Mouse (Mus musculus) ZHBTc4 (cell line): Measurements from ENCODE around the gene Pabpc5.

Experiments
- DNase-seq: peaks from one replicate; pipeline ENCODE4 v3.0.0-alpha.2; 2011; ENCODE audit warnings: low read depth, low spot score

The Pabpc5 gene

DNA sequence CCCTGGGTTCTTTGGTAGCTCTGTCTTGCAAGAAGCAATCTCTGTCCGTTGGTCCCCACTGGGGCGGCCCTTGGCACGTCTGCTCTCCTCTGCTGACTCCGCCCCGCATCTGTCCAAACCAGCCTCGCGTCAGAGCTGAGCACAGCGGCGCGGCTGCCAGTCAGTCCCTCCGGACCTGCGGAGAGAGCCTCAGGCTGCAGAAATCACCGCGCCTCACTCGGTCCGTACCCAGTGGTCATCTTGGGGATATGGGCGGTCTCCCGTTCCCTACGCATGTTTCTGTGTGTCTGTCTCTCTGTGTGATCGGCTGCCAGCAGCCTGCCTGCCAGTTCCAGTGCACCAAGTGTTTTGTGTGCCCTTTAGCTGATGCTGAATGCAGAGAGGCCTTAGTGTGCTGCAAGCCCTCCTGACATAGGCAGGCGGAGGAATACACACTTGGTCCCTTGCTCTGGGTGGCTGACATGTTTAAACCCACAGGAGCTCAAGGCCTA, at the start of gene Pabpc5:
TSS of gene Pabpc5 (plus strand) at position 116 of the 491 bp plus-strand sequence.
- peak; percentile 73 for DNase-seq

DNA sequence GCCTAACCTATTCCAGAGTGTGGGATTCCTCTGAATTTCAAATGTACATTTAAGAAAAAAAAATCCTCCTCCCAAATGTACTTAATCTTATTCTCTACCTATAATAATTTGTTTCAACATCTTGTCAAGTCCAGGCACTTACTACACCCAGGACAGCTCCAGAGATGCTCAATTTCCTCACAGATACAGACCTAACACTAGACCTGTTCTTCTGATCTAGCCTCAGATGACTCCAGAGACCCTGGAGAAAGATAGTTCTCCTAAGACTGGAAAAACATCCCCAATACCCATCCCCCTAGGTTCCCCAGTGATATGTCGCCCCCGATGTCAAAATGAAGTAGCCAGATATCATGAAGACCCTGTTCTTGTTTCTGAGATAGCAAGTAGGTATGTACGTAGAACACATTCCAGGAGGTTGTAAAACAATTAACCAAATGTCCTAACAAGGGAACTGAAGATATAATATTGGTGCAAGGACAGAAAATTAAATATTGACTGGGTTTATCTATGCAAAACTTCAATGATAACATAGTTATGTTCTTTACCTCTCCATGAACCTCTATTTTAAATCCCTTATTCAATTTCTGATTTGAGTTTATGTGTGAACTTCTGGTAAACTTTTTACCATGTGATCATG, 39.9 kb upstream of the Pabpc5 start:
- DNase-seq = no peak

DNA sequence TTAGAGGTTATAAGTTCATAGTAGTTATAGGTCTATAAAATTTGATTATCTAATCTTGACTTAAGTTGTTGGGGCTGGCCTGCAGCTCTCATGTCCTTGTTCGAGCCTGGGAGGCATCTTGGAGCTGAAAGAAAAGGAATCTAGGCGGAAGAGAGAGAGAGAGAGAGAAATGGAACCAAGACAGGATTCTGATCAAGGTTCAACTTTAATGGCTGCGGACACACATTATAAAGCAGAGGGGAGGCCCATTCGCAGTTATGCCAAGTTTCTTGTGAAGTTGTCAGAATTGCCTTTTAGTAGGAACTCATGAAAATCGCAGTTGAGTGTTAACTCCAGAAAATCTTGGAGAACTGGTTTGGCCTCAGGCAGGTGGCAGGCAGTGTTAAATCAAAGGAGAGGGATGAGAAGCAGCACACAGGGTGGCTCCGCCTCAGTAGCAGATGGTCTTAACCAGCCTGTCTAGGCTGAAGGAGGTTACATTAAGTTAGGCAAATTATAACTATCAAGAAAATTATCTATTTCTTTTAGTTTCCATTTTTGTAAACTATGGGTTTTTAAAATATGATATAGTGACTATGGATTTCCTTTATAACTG, 38.6 kb upstream of the Pabpc5 start:
- no peak for DNase-seq

- DNase-seq = no peak
Measured at GRCm38 (mm10) chrX:119927852-119928251, 856 bp downstream of the Pabpc5 start.
